Mouse (Mus musculus): Measurements from ENCODE around the gene Mrpl47. TPM values are rescaled to one million over a fixed set of nuclear protein-coding genes. Genes with fewer than 3 reads are reported as not detected.
"Not testable (repeated sequence)": the region's sequence is repeated elsewhere in the genome, so short reads cannot be mapped to it uniquely, and the experiment has no call there.

Gene Mrpl47
- polyA plus RNA-seq, 1 experiment, result 0.60 TPM

- H3K27me3 ChIP-seq (ENCODE audit: control insufficient read depth, insufficient read depth, low read length), result no peaks in the 10 kb centered on the region
- H3K27ac ChIP-seq (ENCODE audit: insufficient read depth, low read depth, low read length), result no peak overlapping the region
- TF ChIP-seq CTCF (IDR thresholded peaks at IDR 0.05; ENCODE audit: extremely low read depth, insufficient read length, insufficient replicate concordance, low read depth, low read length) (no peak), POLR2A (IDR thresholded peaks at IDR 0.05; ENCODE audit: low read depth, low read length) (no peak)
- peaks cover 69% of the 10 kb centered on the region for H3K36me3 ChIP-seq (ENCODE audit: control insufficient read depth, insufficient read depth, low read length)
- H3K4me1 ChIP-seq (ENCODE audit: control insufficient read depth, insufficient read depth, insufficient read length, low read length), result no peaks in the 10 kb centered on the region
- H3K4me3 ChIP-seq (ENCODE audit: low read depth, low read length), result no peak overlapping the region
- WGBS, result 91% methylated on average over 9 of the region's 9 CpGs
These were observed 11.0 kb upstream of the Mrpl47 start for GRCm38 (mm10) chr3:32748384-32748783.

GRCm38 (mm10) chr3:32745426-32745825 is 8.0 kb upstream of the Mrpl47 start:
- H3K27me3 ChIP-seq (ENCODE audit: control insufficient read depth, insufficient read depth, low read length); H3K4me1 ChIP-seq (ENCODE audit: control insufficient read depth, insufficient read depth, insufficient read length, low read length); H3K4me3 ChIP-seq (ENCODE audit: low read depth, low read length); H3K27ac ChIP-seq (ENCODE audit: insufficient read depth, low read depth, low read length): not testable (repeated sequence)
- H3K36me3 ChIP-seq (ENCODE audit: control insufficient read depth, insufficient read depth, low read length), result peaks cover 45% of the 10 kb centered on the region

- no peak overlapping the region for H3K4me3 ChIP-seq (ENCODE audit: low read depth, low read length)
- TF ChIP-seq POLR2A (IDR thresholded peaks at IDR 0.05; ENCODE audit: low read depth, low read length) (no peak), CTCF (IDR thresholded peaks at IDR 0.05; ENCODE audit: extremely low read depth, insufficient read length, insufficient replicate concordance, low read depth, low read length) (no peak)
These were observed 7.6 kb upstream of the Mrpl47 start for GRCm38 (mm10) chr3:32745001-32745400.

GRCm38 (mm10) chr3:32742276-32742780 is 4.9 kb upstream of the Mrpl47 start:
- Histone ChIP-seq H3K4me1 (ENCODE audit: control insufficient read depth, insufficient read depth, insufficient read length, low read length) (peaks cover 3% of the 10 kb centered on the region; the same call in 1 of the 2 replicates), H3K36me3 (ENCODE audit: control insufficient read depth, insufficient read depth, low read length) (peaks cover 23% of the 10 kb centered on the region), H3K4me3 (ENCODE audit: low read depth, low read length) (no peak overlapping the region), H3K27me3 (ENCODE audit: control insufficient read depth, insufficient read depth, low read length) (no peaks in the 10 kb centered on the region), H3K27ac (ENCODE audit: insufficient read depth, low read depth, low read length) (no peak overlapping the region)
- TF ChIP-seq CTCF (IDR thresholded peaks at IDR 0.05; ENCODE audit: extremely low read depth, insufficient read length, insufficient replicate concordance, low read depth, low read length), result no peak
- TF ChIP-seq POLR2A (IDR thresholded peaks at IDR 0.05; ENCODE audit: low read depth, low read length), result no peak
- 69% methylated on average over 2 of the region's 2 CpGs for WGBS

More at GRCm38 (mm10) chr3:32745001-32745400, 7.6 kb upstream of the Mrpl47 start:
- Histone ChIP-seq H3K27ac (ENCODE audit: insufficient read depth, low read depth, low read length) (no peak overlapping the region), H3K27me3 (ENCODE audit: control insufficient read depth, insufficient read depth, low read length) (no peaks in the 10 kb centered on the region), H3K4me1 (ENCODE audit: control insufficient read depth, insufficient read depth, insufficient read length, low read length) (no peaks in the 10 kb centered on the region), H3K36me3 (ENCODE audit: control insufficient read depth, insufficient read depth, low read length) (peaks cover 44% of the 10 kb centered on the region)
- 92% methylated on average over 6 of the region's 6 CpGs for WGBS

GRCm38 (mm10) chr3:32738549-32738948 is 1.1 kb upstream of the Mrpl47 start:
- Histone ChIP-seq H3K27ac (ENCODE audit: insufficient read depth, low read depth, low read length) (no peak overlapping the region), H3K4me3 (ENCODE audit: low read depth, low read length) (no peak overlapping the region), H3K27me3 (ENCODE audit: control insufficient read depth, insufficient read depth, low read length) (no peaks in the 10 kb centered on the region), H3K4me1 (ENCODE audit: control insufficient read depth, insufficient read depth, insufficient read length, low read length) (peaks cover 3% of the 10 kb centered on the region), H3K36me3 (ENCODE audit: control insufficient read depth, insufficient read depth, low read length) (peaks cover 5% of the 10 kb centered on the region; the same call in 1 of the 2 replicates)
- TF ChIP-seq CTCF (IDR thresholded peaks at IDR 0.05; ENCODE audit: extremely low read depth, insufficient read length, insufficient replicate concordance, low read depth, low read length), result no peak
- WGBS, result 86% methylated on average over 5 of the region's 5 CpGs

- H3K4me3 ChIP-seq (ENCODE audit: low read depth, low read length), result peak within 1 kb of the TSS; percentile 74
- H3K27me3 ChIP-seq (ENCODE audit: control insufficient read depth, insufficient read depth, low read length), result no peaks in the 10 kb centered on the region
- H3K4me1 ChIP-seq (ENCODE audit: control insufficient read depth, insufficient read depth, insufficient read length, low read length), result peaks cover 3% of the 10 kb centered on the region
- under 1% methylated on average over 62 of the region's 62 CpGs for WGBS
- TF ChIP-seq CTCF (IDR thresholded peaks at IDR 0.05; ENCODE audit: extremely low read depth, insufficient read length, insufficient replicate concordance, low read depth, low read length), result no peak
- TF ChIP-seq POLR2A (IDR thresholded peaks at IDR 0.05; ENCODE audit: low read depth, low read length), result peak; percentile 64
- peaks cover 15% of the 10 kb centered on the region for H3K36me3 ChIP-seq (ENCODE audit: control insufficient read depth, insufficient read depth, low read length)
- H3K27ac ChIP-seq (ENCODE audit: insufficient read depth, low read depth, low read length), result peak within 1 kb of the TSS; percentile 71
These were observed 897 bp downstream of the Mrpl47 start, which contains the start of gene Ndufb5 for GRCm38 (mm10) chr3:32736244-32737171. Gene Ndufb5 (plus strand): TSS chr3:32736990.

GRCm38 (mm10) chr3:32727861-32728260 is 9.5 kb downstream of the Mrpl47 start:
- Histone ChIP-seq H3K36me3 (ENCODE audit: control insufficient read depth, insufficient read depth, low read length) (peaks cover 72% of the 10 kb centered on the region), H3K27ac (ENCODE audit: insufficient read depth, low read depth, low read length) (no peak overlapping the region), H3K4me3 (ENCODE audit: low read depth, low read length) (no peak overlapping the region), H3K27me3 (ENCODE audit: control insufficient read depth, insufficient read depth, low read length) (no peaks in the 10 kb centered on the region), H3K4me1 (ENCODE audit: control insufficient read depth, insufficient read depth, insufficient read length, low read length) (no peaks in the 10 kb centered on the region)
- TF ChIP-seq POLR2A (IDR thresholded peaks at IDR 0.05; ENCODE audit: low read depth, low read length) (no peak), CTCF (IDR thresholded peaks at IDR 0.05; ENCODE audit: extremely low read depth, insufficient read length, insufficient replicate concordance, low read depth, low read length) (no peak)
- WGBS, result 85% methylated on average over 4 of the region's 4 CpGs
